Mouse (Mus musculus): Measurements from ENCODE around the gene BC055324. TPM values are rescaled to one million over a fixed set of nuclear protein-coding genes. Genes with fewer than 3 reads are reported as not detected.

BC055324 gene
- total RNA-seq, 2 experiments from 2014 or later, result 0.93 to 1.8 TPM

Other genes starting within 250 kb of the BC055324 start
- 10 to 100 TPM; 17.7 to 21.3 TPM for gene Kifap3, start 215.2 kb downstream of the BC055324 start, total RNA-seq (2021)
- 10 to 100 TPM; 14.3 to 16.5 TPM for gene Scyl3, start 65.7 kb downstream of the BC055324 start, total RNA-seq (2021)
- gene Mettl18, start 93 bp upstream of the BC055324 start, total RNA-seq (2021), result 1 to 10 TPM; 4.2 to 4.4 TPM
- 1 to 10 TPM; 5.6 to 8.0 TPM for gene Sele, start 53.4 kb upstream of the BC055324 start, total RNA-seq (2021)
- gene Sell, start 67.2 kb upstream of the BC055324 start, total RNA-seq (2021), result 1 to 10 TPM in 1 of 2 experiments, under 1 TPM in 1; 0.27 to 1.0 TPM
- under 1 TPM; 0.43 to 0.96 TPM for gene Selp, start 120.5 kb upstream of the BC055324 start, total RNA-seq (2021)
- 1 to 10 TPM; 1.7 to 4.5 TPM for gene F5, start 157.0 kb upstream of the BC055324 start, total RNA-seq (2021)